Mouse (Mus musculus): ENCODE results near the gene Gm44503.

GRCm38 (mm10) chr9:73050606-73051005 is 92.0 kb downstream of the Gm44503 start:
- TF ChIP-seq EP300 (IDR thresholded peaks at IDR 0.05; ENCODE audit: low read depth) (no peak), CTCF (IDR thresholded peaks at IDR 0.05; ENCODE audit: low read depth) (no peak)

Data from liver, embryonic 14.5 days (tissue).